Mouse (Mus musculus) midbrain, embryonic 10.5 days (tissue): Measurements from ENCODE around the gene Znhit2. TPM values are rescaled to one million over a fixed set of nuclear protein-coding genes. Genes with fewer than 3 reads are reported as not detected.

Experiments
- DNase-seq: peaks from one replicate; pipeline ENCODE4 v3.0.0-alpha.2; 2017; ENCODE audit warnings: low spot score
- H3K27ac ChIP-seq: fragments of 300-500 bp; sonication (generic); replicated peaks from 2 replicates; pipeline ENCODE4 v1.5.1; 2016; ENCODE audit warnings: mild to moderate bottlenecking
- H3K27me3 ChIP-seq: fragments of 300-500 bp; sonication (generic); 2 replicates; pipeline ENCODE4 v1.6.1; 2016; ENCODE audit warnings: low read depth, mild to moderate bottlenecking; ENCODE audit not compliant: poor library complexity, severe bottlenecking
- H3K36me3 ChIP-seq: fragments of 300-500 bp; sonication (generic); 2 replicates; pipeline ENCODE4 v1.6.1; 2016; ENCODE audit warnings: mild to moderate bottlenecking, moderate library complexity
- H3K4me1 ChIP-seq: fragments of 300-500 bp; sonication (generic); 2 replicates; pipeline ENCODE4 v1.6.1; 2016
- H3K4me3 ChIP-seq: fragments of 300-500 bp; sonication (generic); 2 replicates; pipeline ENCODE4 v1.5.1; 2016; ENCODE audit warnings: mild to moderate bottlenecking, moderate library complexity
- H3K9me3 ChIP-seq: fragments of 300-500 bp; sonication (generic); replicated peaks from 2 replicates; pipeline ENCODE4 v1.6.1; 2016; ENCODE audit warnings: mild to moderate bottlenecking
- WGBS: fragments of 180-500 bp; shearing (Covaris S2); methylation state at CpG from one replicate; pipeline ENCODE4 v1.1.7; 2016; 5-methylcytosine and 5-hydroxymethylcytosine counted together
- polyA plus RNA-seq: library from polyadenylated mRNA; unstranded; fragments of >200 nt; fragmentation: Nextera tagmentation; extraction: Ambion mirVana; gene quantifications from 2 replicates; pipeline ENCODE4 v1.2.1, GENCODE M21; 2016

Gene Znhit2
- 36.6 and 37.2 TPM in 2 replicates for polyA plus RNA-seq

- under 1% methylated on average over 58 of the region's 58 CpGs for WGBS
- H3K9me3 ChIP-seq: no peaks in the 10 kb centered on the region
- peak within 1 kb of the TSS; percentile 92 for H3K27ac ChIP-seq
- peaks cover 35% of the 10 kb centered on the region for H3K36me3 ChIP-seq
- DNase-seq: peak; percentile 91
- peak within 1 kb of the TSS; percentile 83 for H3K4me3 ChIP-seq
- H3K4me1 ChIP-seq: peaks cover 49% of the 10 kb centered on the region
- H3K27me3 ChIP-seq: no peaks in the 10 kb centered on the region
These were observed at the start of gene Znhit2 for GRCm38 (mm10) chr19:6061021-6061533. Gene Znhit2 (plus strand): TSS chr19:6061192.

- no peak overlapping the region for H3K4me3 ChIP-seq
- WGBS: 88% methylated on average over 10 of the region's 10 CpGs
- H3K27me3 ChIP-seq: peaks cover 55% of the 10 kb centered on the region
- DNase-seq: no peak
- no peaks in the 10 kb centered on the region for H3K36me3 ChIP-seq
- no peaks in the 10 kb centered on the region for H3K9me3 ChIP-seq
- H3K27ac ChIP-seq: no peak overlapping the region
- H3K4me1 ChIP-seq: peaks cover 22% of the 10 kb centered on the region
These were observed 47.3 kb upstream of the Znhit2 start for GRCm38 (mm10) chr19:6013691-6014090.

- H3K27ac ChIP-seq: peak overlapping the region; percentile 77
- WGBS: 4% methylated on average over 15 of the region's 18 CpGs
These were observed 45.9 kb upstream of the Znhit2 start for GRCm38 (mm10) chr19:6014991-6015510.

GRCm38 (mm10) chr19:6015511-6016315, 45.3 kb upstream of the Znhit2 start, which contains the start of gene Capn1:
Gene Capn1 (minus strand): TSS chr19:6015897.
- no peaks in the 10 kb centered on the region for H3K9me3 ChIP-seq
- WGBS: 2% methylated on average over 40 of the region's 40 CpGs
- peak within 1 kb of the TSS; percentile 64 for H3K4me3 ChIP-seq
- H3K4me1 ChIP-seq: peaks cover 22% of the 10 kb centered on the region
- H3K36me3 ChIP-seq: no peaks in the 10 kb centered on the region
- peak; percentile 81 for DNase-seq
- peaks cover 52% of the 10 kb centered on the region for H3K27me3 ChIP-seq
- peak within 1 kb of the TSS; percentile 77 for H3K27ac ChIP-seq

More at GRCm38 (mm10) chr19:6014991-6015510, 45.9 kb upstream of the Znhit2 start:
- peaks cover 52% of the 10 kb centered on the region for H3K27me3 ChIP-seq
- DNase-seq: peak; percentile 63
- peaks cover 22% of the 10 kb centered on the region for H3K4me1 ChIP-seq
- peak overlapping the region; percentile 64 for H3K4me3 ChIP-seq
- H3K9me3 ChIP-seq: no peaks in the 10 kb centered on the region
- H3K36me3 ChIP-seq: no peaks in the 10 kb centered on the region

DNA sequence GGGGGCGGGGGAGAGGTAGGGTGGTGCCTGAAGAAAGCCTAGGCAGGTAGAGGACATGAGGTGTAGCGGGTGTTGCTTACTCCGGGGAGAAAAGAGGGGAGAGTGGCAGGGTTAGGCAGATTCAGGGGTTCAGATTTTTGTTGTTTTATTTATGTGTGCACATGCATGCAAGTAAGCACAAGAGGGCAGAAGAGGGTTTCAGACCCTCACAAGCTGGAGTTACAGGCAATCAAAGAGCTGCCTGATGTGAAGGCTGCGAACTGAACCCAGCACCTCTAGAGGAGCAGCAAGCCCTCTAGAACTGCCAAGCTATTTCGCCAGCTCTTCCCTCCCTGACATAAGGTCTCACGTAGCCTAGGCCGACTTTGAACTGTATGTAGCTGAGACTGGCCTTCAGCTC, 44.5 kb upstream of the Znhit2 start:
- DNase-seq: no peak
- Histone ChIP-seq H3K4me3 (0 out of 2 replicates have a peak overlapping the region, but pooled peaks have one; percentile 0), H3K27me3 (peaks cover 52% of the 10 kb centered on the region), H3K9me3 (no peaks in the 10 kb centered on the region), H3K27ac (no peak overlapping the region), H3K4me1 (peaks cover 22% of the 10 kb centered on the region), H3K36me3 (no peaks in the 10 kb centered on the region)
- WGBS: 44% methylated on average over 7 of the region's 7 CpGs

DNA sequence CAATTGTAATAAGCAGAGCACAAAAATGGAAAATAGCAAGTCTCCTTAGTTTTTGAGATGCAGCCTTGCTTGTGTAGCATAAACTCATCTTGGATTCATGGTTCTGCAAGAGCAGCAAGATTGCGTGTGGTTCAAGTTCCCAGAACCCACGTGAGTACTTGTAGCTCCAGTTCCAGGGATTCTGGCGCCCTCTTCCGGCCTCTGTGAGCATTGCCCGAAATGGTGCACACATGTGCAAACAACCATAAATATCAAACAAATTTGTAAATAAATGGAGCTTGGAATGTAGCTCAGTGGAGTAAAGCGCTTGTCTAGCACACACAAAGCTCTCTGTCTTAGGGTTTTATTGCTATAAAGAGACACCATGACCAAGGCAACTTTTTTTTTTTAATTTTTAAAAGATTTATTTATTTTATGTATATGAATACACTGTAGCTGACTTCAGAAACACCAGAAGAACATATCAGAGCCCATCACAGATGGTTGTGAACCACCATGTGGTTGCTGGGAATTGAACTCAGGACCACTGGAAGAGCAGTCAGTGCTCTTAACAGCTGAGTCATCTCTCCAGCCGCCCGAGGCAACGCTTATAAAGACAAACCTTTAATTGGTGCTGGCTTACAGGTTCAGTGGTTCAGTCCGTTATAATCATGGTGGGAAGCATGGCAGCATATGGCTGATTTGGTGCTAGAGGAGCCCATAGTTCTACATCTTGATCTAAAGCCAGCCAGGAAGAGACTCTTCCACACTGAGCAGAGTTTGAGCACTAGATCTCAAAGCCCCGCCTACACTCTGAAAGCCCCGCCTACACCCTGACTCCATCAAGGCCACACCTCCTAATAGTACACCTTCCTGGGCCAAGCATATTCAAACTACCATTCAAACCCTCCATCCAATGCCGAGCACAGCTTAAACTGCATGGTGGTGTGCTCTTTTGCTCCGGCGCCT, 42.6 kb upstream of the Znhit2 start:
- Histone ChIP-seq H3K27ac (no peak overlapping the region), H3K36me3 (no peaks in the 10 kb centered on the region), H3K4me1 (peaks cover 22% of the 10 kb centered on the region), H3K27me3 (peaks cover 42% of the 10 kb centered on the region), H3K9me3 (no peaks in the 10 kb centered on the region), H3K4me3 (no peak overlapping the region)
- peak; percentile 84 for DNase-seq
- 33% methylated on average over 15 of the region's 15 CpGs for WGBS

DNA sequence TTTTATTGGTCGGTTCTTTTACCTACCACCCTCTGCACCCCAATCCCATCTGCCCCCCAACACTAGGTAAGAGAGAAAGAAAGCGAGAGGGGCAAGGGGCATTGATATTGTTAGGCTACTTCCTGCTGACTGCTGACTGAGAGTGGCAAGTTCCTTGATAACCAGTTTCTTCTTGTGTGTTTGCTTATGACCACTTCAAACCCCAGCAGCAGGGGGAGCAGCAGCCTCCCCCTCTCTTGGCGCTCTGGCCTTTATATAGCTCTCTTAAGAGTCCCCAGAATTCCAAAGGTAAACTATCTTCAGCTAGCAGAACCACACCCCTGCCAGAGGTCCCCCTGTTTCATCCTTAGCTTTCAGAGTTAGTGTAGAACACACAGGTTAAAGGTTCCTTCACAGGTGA, 40.7 kb upstream of the Znhit2 start:
- Histone ChIP-seq H3K27me3 (peaks cover 25% of the 10 kb centered on the region), H3K9me3 (no peaks in the 10 kb centered on the region), H3K4me3 (no peak overlapping the region), H3K36me3 (no peaks in the 10 kb centered on the region), H3K27ac (no peak overlapping the region), H3K4me1 (peaks cover 14% of the 10 kb centered on the region)
- WGBS: 53% methylated on average over 3 of the region's 3 CpGs
- no peak for DNase-seq

DNA sequence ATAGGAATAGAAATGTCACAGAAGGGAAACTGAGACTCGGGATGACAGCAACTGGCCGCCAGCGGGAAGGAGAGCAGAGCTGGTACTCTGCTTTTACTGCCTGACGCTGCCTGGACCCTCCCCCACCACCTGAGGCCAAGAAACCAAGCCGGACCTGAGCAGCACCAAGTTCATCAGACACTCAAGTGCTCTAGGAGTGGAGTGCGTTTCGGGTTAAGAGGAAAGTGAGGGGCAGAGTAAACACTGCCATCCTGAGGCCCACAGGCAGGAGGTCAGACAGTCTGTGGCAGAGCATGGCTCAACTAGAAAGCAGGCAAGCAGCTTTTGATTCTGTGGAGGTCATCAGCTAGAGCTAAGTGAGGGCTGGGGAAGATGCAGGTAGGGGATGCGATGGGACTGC, 37.9 kb upstream of the Znhit2 start:
- Histone ChIP-seq H3K27ac (no peak overlapping the region), H3K9me3 (no peaks in the 10 kb centered on the region), H3K36me3 (no peaks in the 10 kb centered on the region), H3K4me3 (no peak overlapping the region), H3K27me3 (no peaks in the 10 kb centered on the region), H3K4me1 (peaks cover 2% of the 10 kb centered on the region; the same call in 1 of the 2 replicates)
- DNase-seq: no peak
- 72% methylated on average over 8 of the region's 8 CpGs for WGBS

- DNase-seq: no peak
- peaks cover 2% of the 10 kb centered on the region; the same call in 1 of the 2 replicates for H3K4me1 ChIP-seq
These were observed 37.1 kb upstream of the Znhit2 start for GRCm38 (mm10) chr19:6023930-6024329.

GRCm38 (mm10) chr19:6028991-6029390, 32.0 kb upstream of the Znhit2 start:
- Histone ChIP-seq H3K4me3 (no peak overlapping the region), H3K27ac (no peak overlapping the region), H3K4me1 (no peaks in the 10 kb centered on the region), H3K9me3 (no peaks in the 10 kb centered on the region), H3K36me3 (no peaks in the 10 kb centered on the region), H3K27me3 (no peaks in the 10 kb centered on the region)
- no peak for DNase-seq
- 89% methylated on average over 6 of the region's 6 CpGs for WGBS

More at GRCm38 (mm10) chr19:6023930-6024329, 37.1 kb upstream of the Znhit2 start:
- H3K27ac ChIP-seq: no peak overlapping the region
- 81% methylated on average over 7 of the region's 7 CpGs for WGBS
- no peaks in the 10 kb centered on the region for H3K27me3 ChIP-seq
- H3K4me3 ChIP-seq: no peak overlapping the region
- H3K36me3 ChIP-seq: no peaks in the 10 kb centered on the region
- no peaks in the 10 kb centered on the region for H3K9me3 ChIP-seq

- WGBS: 79% methylated on average over 9 of the region's 9 CpGs
- no peak for DNase-seq
- H3K4me1 ChIP-seq: no peaks in the 10 kb centered on the region
- H3K9me3 ChIP-seq: no peaks in the 10 kb centered on the region
- no peaks in the 10 kb centered on the region for H3K36me3 ChIP-seq
- no peak overlapping the region for H3K4me3 ChIP-seq
- H3K27me3 ChIP-seq: no peaks in the 10 kb centered on the region
- no peak overlapping the region for H3K27ac ChIP-seq
These were observed 31.6 kb upstream of the Znhit2 start for GRCm38 (mm10) chr19:6029426-6029825.
